Mouse (Mus musculus) left cerebral cortex, adult 11 months (tissue): ENCODE results near the gene Stard9.

ENCODE experiments used
- DNase-seq: peaks from one replicate; pipeline ENCODE4 v3.0.0; 2022; ENCODE audit warnings: low spot score

Gene Stard9

GRCm38 (mm10) chr2:120729775-120730585 is 101.1 kb downstream of the Stard9 start:
- DNase-seq: no peak

GRCm38 (mm10) chr2:120730639-120731166 is 101.8 kb downstream of the Stard9 start:
- DNase-seq: no peak

GRCm38 (mm10) chr2:120731167-120731862 is 102.4 kb downstream of the Stard9 start:
- DNase-seq: peak; percentile 74

- no peak for DNase-seq
Observed at GRCm38 (mm10) chr2:120731877-120732530, 103.1 kb downstream of the Stard9 start.

- no peak for DNase-seq
Observed at GRCm38 (mm10) chr2:120745496-120745895, 116.6 kb downstream of the Stard9 start.

GRCm38 (mm10) chr2:120748041-120748440 is 119.1 kb downstream of the Stard9 start:
- DNase-seq: no peak

GRCm38 (mm10) chr2:120761922-120762321 is 133.0 kb downstream of the Stard9 start:
- DNase-seq: no peak

- DNase-seq: peak; percentile 12
Observed at GRCm38 (mm10) chr2:120770265-120770935, 141.5 kb downstream of the Stard9 start.
